Mouse (Mus musculus) intestine, embryonic 16.5 days (tissue): ENCODE measurements around the gene Bcar1. TPM values are rescaled to one million over a fixed set of nuclear protein-coding genes. Genes with fewer than 3 reads are reported as not detected.
A peak's percentile ranks its signal among the peaks of the same experiment; 100 is the strongest.

ENCODE experiments used
- ATAC-seq: fragments of 200-750 bp; cut with Nextera tagmentation; 2 replicates; pipeline ENCODE4 v1.8.0; 2017; ENCODE audit warnings: moderate TSS enrichment, moderate library complexity
- H3K27ac ChIP-seq: fragments of 300-500 bp; sonication (generic); 2 replicates; pipeline ENCODE4 v1.5.1; 2014; ENCODE audit warnings: mild to moderate bottlenecking, low read length
- H3K27me3 ChIP-seq: fragments of 300-500 bp; sonication (generic); replicated peaks from 2 replicates; pipeline ENCODE4 v1.6.1; 2014; ENCODE audit warnings: low read length, control low read depth, mixed read lengths; ENCODE audit not compliant: control insufficient read depth, insufficient read depth
- H3K36me3 ChIP-seq: fragments of 300-500 bp; sonication (generic); 2 replicates; pipeline ENCODE4 v1.6.1; 2014; ENCODE audit warnings: low read length, control low read depth; ENCODE audit not compliant: control insufficient read depth, insufficient read depth
- H3K4me1 ChIP-seq: fragments of 300-500 bp; sonication (generic); 2 replicates; pipeline ENCODE4 v1.6.1; 2014; ENCODE audit warnings: low read length, control low read depth, mixed read lengths; ENCODE audit not compliant: control insufficient read depth, insufficient read depth
- H3K4me2 ChIP-seq: fragments of 300-500 bp; sonication (generic); 2 replicates; pipeline ENCODE4 v1.6.1; 2014; ENCODE audit warnings: low read depth, low read length, control low read depth
- H3K4me3 ChIP-seq: fragments of 300-500 bp; sonication (generic); 2 replicates; pipeline ENCODE4 v1.5.1; 2014; ENCODE audit warnings: mild to moderate bottlenecking, low read length
- H3K9ac ChIP-seq: fragments of 300-500 bp; sonication (generic); 2 replicates; pipeline ENCODE4 v1.6.1; 2014; ENCODE audit warnings: low read depth, low read length
- H3K9me3 ChIP-seq: fragments of 300-500 bp; sonication (generic); 2 replicates; pipeline ENCODE4 v1.6.1; 2016; ENCODE audit warnings: low read length, control low read depth; ENCODE audit not compliant: control insufficient read depth
- WGBS: fragments of 180-500 bp; shearing (Covaris S2); extraction: QIAGEN DNeasy Blood & Tissue Kit; methylation state at CpG from one replicate; pipeline ENCODE4 v1.1.7; 2014; 5-methylcytosine and 5-hydroxymethylcytosine counted together
- polyA plus RNA-seq: library from polyadenylated mRNA; unstranded; fragments of >200 nt; fragmentation: Nextera tagmentation; extraction: Ambion mirVana; gene quantifications from 2 replicates; pipeline ENCODE4 v1.2.1, GENCODE M21; 2015

The Bcar1 gene
- polyA plus RNA-seq, 1 experiment from 2014 or later: 44.6 TPM

DNA sequence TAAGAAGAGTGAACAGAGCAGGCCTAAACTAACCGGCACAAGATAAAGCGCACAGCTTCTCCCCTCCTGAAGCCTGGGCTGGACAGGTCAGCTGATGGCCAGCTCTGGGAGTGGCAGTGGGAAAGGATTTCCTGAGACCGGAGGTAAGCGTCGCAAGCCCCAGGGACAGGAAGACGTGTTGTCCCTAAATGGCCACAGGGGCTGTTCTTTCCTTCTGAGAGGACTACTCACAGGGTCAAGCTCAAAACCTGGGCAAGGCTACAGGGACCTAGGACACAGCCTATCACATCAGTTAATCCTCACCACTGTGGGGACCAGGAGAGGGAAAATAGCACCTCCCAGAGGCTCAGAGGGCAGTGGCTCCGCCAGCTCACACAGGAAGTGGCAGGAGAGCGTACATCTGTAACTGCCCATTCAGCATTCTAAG, 8.3 kb downstream of the Bcar1 start:
- Histone ChIP-seq H3K4me2 (no peak overlapping the region), H3K9ac (peak overlapping the region; percentile 43), H3K9me3 (no peaks in the 10 kb centered on the region), H3K36me3 (no peaks in the 10 kb centered on the region), H3K4me1 (peaks cover 80% of the 10 kb centered on the region), H3K27me3 (no peaks in the 10 kb centered on the region), H3K27ac (peak overlapping the region; percentile 66), H3K4me3 (no peak overlapping the region)
- 59% methylated on average over 8 of the region's 8 CpGs for WGBS
- no peak for ATAC-seq

DNA sequence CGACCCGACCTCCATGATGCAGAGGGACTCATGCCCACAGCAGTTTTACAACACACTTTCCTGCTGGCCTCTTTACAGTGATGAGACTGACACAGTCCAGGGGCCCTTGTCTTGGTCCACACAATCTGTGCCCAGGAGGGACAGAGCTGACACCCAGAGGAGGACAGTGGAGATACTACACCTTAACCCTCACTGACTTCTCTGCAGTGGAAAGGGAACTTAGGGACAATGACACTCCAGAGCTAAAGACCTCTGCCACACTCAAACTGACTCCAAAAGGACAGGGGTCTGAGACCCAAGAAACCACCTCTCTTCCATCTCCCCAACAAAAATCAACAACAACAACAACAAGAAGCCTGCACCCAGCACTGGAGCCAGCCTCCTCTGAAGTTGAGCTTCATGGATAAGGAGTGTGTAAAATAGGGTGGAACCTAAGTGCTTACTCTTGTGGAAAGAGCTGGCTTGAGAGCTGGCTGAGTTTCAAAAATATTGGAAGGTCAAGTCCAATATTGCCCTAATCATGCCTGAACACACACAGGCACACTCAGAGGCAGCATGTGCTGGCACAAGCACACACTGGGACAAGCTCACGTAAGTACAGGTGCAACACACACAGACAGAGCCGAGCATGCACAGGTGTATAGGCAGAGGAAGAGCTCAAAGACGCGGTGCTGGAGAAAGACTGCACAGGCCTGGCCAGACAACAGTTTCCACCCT, 9.2 kb downstream of the Bcar1 start:
- Histone ChIP-seq H3K27me3 (no peaks in the 10 kb centered on the region), H3K4me1 (peaks cover 80% of the 10 kb centered on the region), H3K4me2 (no peak overlapping the region), H3K36me3 (no peaks in the 10 kb centered on the region), H3K4me3 (no peak overlapping the region), H3K9me3 (no peaks in the 10 kb centered on the region), H3K27ac (peak overlapping the region; percentile 66), H3K9ac (peak overlapping the region; percentile 43)
- 49% methylated on average over 6 of the region's 6 CpGs for WGBS
- ATAC-seq: no peak

DNA sequence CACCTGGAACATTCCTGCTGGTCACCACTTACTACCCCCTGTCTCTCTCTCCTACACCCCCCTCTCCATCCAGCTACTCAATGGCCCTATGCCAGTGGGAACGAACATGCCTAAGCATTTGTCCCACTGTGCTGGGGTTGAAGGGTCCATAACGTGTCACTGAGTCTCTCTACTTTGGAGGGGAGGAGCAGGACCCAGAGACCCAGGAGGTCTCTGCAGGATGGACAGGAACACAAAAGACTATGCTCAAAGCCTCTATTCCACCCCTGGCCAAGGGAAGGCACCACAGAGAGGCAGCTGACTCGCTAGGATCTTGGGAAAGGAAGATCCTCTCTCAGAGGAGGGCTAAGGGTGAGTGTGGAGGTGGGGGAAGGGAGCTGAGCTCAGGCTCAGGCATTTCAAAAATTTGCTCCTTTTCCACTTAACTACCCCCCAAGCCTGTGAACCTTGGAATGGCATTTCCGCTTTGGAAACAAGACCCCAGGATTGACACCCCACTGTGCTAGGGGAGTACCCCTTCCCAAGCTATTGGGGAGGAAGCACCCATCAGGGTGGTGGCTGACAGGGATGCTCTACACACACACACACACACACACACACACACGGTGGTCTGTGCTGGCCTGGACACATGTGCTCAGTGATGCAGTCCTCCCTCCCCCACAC, 9.9 kb downstream of the Bcar1 start:
- Histone ChIP-seq H3K4me2 (no peak overlapping the region), H3K9ac (peak overlapping the region; percentile 59; the same call in 1 of the 2 replicates), H3K27me3 (no peaks in the 10 kb centered on the region), H3K9me3 (no peaks in the 10 kb centered on the region), H3K4me3 (no peak overlapping the region), H3K36me3 (no peaks in the 10 kb centered on the region), H3K4me1 (peaks cover 79% of the 10 kb centered on the region), H3K27ac (peak overlapping the region; percentile 95)
- 28% methylated on average over 5 of the region's 5 CpGs for WGBS
- ATAC-seq: no peak

DNA sequence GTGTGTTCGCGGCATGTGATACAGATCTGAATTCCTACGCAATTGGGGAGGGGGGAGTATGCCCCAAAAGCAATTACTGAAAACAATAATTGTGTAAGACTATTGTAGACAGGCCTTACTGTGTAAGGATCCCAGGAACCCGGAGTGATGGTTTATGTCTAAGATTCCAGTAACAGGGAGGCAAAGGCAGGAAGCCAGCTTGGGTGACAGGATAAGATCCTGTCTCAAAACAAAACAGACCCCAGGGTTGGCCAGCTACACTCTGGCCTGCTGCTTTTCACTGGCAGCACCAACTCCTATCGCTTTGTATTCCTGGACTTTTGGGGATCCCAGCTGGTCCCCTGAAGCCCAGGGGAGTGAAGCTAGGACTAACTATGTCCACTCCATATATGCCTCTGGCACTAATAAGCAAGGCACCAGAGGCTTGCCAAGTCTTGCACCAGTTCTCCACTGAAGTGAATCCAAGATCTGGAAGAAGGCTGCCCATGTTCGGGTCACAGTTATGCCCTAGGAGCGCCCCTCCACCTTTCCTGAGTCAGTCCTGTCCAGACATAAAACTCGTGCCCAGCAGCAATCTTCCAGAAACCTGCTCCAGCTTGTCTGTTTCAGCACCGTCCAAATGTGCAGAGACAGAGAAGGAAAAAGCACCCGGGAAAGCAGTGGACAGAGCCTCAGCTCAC, 11.1 kb downstream of the Bcar1 start:
- WGBS: 25% methylated on average over 10 of the region's 10 CpGs
- peak; percentile 0; the same call in 1 of the 2 replicates for ATAC-seq
- Histone ChIP-seq H3K36me3 (no peaks in the 10 kb centered on the region), H3K27me3 (no peaks in the 10 kb centered on the region), H3K9me3 (no peaks in the 10 kb centered on the region), H3K4me2 (peak overlapping the region; percentile 67), H3K9ac (peak overlapping the region; percentile 59), H3K4me3 (peak overlapping the region; percentile 85), H3K4me1 (peaks cover 90% of the 10 kb centered on the region), H3K27ac (peak overlapping the region; percentile 95)

DNA sequence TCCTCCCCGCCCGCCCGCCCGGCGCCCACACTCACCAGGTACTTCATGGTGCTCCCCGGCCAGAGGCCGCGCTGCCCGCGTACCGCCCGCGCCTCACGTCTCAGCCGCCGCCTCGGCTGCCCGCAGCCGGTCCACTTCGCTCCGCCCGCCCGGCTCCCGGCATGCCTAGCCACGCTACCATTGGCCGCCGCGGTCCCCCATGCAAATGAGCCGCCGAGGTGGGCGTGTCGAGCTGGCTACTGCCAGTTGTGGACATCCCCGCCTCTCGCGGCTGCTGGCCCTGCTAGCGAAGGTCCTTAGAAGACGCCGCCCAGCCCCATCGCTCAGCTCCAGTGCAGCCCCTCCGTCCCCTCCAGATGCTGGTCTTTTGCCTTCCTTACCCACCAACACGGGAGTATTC, 11.6 kb downstream of the Bcar1 start:
- no peaks in the 10 kb centered on the region for H3K27me3 ChIP-seq
- H3K4me3 ChIP-seq: peak overlapping the region; percentile 85
- H3K36me3 ChIP-seq: no peaks in the 10 kb centered on the region
- peak overlapping the region; percentile 95 for H3K9ac ChIP-seq
- H3K4me2 ChIP-seq: peak overlapping the region; percentile 67
- H3K9me3 ChIP-seq: no peaks in the 10 kb centered on the region
- H3K27ac ChIP-seq: peak overlapping the region; percentile 95
- WGBS: under 1% methylated on average over 25 of the region's 41 CpGs
- peaks cover 92% of the 10 kb centered on the region for H3K4me1 ChIP-seq
- peak; percentile 90 for ATAC-seq

DNA sequence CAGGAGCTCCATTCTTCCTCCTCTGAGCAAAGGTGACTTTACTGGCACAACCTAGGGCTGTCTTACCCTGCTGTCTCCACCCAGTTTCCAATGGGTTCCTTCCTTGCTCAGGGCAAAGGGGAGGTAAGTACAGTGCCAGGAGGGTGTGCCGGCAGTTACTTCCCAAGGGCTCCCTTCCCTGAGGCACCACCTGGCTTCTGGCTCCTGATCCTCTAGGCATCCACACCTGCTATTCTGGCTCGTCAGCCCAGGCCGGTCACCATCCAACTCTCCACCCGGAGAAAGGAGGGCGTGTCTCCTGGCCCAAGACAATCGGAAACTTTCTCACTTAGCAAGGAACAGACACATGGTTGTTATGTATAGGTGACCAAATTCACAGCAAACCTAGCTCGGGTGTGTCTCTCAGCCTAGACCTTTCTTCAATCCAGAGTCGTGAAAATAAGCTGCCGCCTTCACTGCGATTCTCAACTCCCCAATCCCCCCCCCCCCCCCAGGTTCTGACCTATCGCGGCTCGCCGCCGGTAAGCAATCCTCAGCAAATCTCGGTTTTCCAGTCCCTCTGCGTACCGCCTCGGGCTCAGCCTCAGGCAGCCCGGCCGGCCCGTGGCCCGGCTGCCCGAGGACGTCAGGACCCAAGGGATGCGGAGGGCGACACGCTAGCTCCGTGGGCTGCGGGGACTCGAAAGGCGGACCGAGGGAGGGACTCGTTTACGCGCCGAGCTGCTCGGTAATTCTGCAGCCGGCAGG, 12.2 kb downstream of the Bcar1 start:
- ATAC-seq: peak; percentile 62
- H3K4me1 ChIP-seq: peaks cover 92% of the 10 kb centered on the region
- under 1% methylated on average over 39 of the region's 39 CpGs for WGBS

DNA sequence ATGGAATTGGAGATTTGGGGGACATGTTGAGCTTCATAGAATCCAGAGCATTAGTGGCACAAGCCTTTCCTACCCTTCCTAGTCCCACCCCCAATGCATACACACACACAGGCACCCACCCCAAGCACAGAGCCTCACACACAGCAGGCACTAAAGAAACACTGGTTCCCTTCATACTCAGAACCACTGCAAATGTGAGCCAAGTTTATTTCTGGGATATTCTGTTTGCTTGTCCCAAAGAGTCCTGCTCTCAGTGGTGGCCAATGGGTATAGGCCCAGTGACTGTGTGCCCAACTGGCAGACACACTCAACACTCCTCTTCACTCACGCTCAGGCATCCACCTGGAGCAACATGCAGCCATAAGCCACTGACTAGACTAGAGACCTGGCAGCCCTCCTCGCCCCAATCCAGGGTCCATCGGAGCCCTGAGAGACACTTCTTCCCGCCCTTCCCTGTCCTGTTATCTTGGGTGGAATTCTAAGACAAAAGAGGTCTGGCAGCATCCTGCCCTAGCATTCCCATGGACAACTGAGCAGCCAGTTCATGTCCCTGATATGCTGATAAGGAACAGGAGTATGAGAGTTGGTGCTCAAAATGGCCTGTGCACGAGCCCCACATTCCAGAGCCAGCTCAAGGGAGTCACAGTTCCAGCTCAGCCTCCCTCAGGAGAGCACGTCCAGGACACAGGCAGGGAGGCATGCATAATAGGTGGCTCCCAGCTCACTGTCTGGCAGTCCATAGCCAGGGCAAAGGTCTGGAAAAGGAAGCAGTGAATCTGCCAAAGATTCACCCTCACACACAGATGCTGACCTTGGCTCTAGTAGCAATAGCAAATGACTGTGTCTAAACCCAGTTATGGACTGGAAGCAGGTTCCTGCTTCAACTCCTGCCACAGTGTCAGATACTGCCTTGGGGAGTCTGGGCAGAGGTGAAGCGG, 14.1 kb downstream of the Bcar1 start:
- peak overlapping the region; percentile 67 for H3K4me2 ChIP-seq
- no peaks in the 10 kb centered on the region for H3K9me3 ChIP-seq
- H3K4me3 ChIP-seq: peak overlapping the region; percentile 85; the same call in 1 of the 2 replicates
- 49% methylated on average over 7 of the region's 7 CpGs for WGBS
- no peak for ATAC-seq
- no peaks in the 10 kb centered on the region for H3K36me3 ChIP-seq
- peaks cover 84% of the 10 kb centered on the region for H3K4me1 ChIP-seq
- no peaks in the 10 kb centered on the region for H3K27me3 ChIP-seq
- H3K27ac ChIP-seq: peak overlapping the region; percentile 38; the same call in 1 of the 2 replicates
- peak overlapping the region; percentile 95 for H3K9ac ChIP-seq

More for the DNA sequence above, 12.2 kb downstream of the Bcar1 start:
- H3K4me3 ChIP-seq: peak overlapping the region; percentile 85
- H3K36me3 ChIP-seq: no peaks in the 10 kb centered on the region
- peak overlapping the region; percentile 95 for H3K27ac ChIP-seq
- no peaks in the 10 kb centered on the region for H3K9me3 ChIP-seq
- peak overlapping the region; percentile 95 for H3K9ac ChIP-seq
- peak overlapping the region; percentile 67 for H3K4me2 ChIP-seq
- no peaks in the 10 kb centered on the region for H3K27me3 ChIP-seq

DNA sequence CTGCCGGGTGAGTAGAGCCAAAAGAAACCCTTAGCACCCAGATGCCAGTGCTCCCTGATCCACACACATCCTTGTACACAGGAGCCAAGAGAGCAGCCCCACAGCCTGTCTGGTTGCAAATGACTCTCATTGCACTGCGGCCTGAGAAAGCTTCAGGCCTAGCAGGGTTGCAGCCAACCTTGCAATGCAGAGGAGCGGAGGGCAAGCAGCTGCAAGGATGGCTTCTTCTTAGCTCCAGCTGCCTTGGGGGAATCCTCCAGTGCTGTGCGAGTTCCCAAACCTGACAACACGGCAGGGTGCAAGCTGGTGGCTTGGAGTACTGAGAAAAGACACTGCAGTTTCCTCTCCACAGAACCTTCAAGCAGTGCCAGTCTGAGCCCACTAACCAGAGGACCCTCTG, 15.1 kb downstream of the Bcar1 start:
- Histone ChIP-seq H3K36me3 (no peaks in the 10 kb centered on the region), H3K9me3 (no peaks in the 10 kb centered on the region), H3K4me2 (no peak overlapping the region), H3K4me3 (no peak overlapping the region), H3K27ac (no peak overlapping the region), H3K9ac (no peak overlapping the region), H3K4me1 (peaks cover 76% of the 10 kb centered on the region), H3K27me3 (no peaks in the 10 kb centered on the region)
- WGBS: 81% methylated on average over 5 of the region's 5 CpGs
- no peak for ATAC-seq
